Mouse (Mus musculus): ENCODE measurements around the gene Gm19935. TPM values are rescaled to one million over a fixed set of nuclear protein-coding genes. Genes with fewer than 3 reads are reported as not detected.

The Gm19935 gene
- polyA plus RNA-seq, 1 experiment from 2014 or later, result 5.1 TPM

DNA sequence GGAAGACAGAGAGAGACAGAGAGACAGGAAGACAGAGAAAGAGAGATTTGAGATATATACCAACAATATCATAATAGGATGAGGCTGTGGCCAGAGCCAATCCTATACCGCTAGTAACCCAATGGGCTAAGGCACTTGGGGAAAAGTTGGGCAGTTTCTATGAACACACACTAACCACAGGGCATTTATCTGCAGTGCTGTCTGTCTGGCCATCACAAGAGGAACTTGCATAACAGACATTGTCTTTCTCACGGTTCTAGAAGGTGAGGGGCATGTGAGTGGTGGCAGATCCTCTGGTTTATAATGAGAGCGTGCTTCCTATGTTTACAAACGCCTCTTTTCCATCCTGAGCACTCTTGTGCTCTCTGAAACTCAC, 3.1 kb upstream of the Gm19935 start:
- 89% methylated on average over 4 of the region's 4 CpGs for WGBS
- H3K36me3 ChIP-seq (ENCODE audit: control insufficient read depth, insufficient read depth, low read length), result no peaks in the 10 kb centered on the region
- ATAC-seq, result no peak
- no peak overlapping the region for H3K27ac ChIP-seq (ENCODE audit: low read depth, low read length)
- no peak overlapping the region for H3K4me2 ChIP-seq (ENCODE audit: low read length)
- H3K4me1 ChIP-seq (ENCODE audit: control insufficient read depth, insufficient read depth, low read depth, low read length), result peaks cover 2% of the 10 kb centered on the region; the same call in 1 of the 2 replicates
- no peaks in the 10 kb centered on the region for H3K27me3 ChIP-seq (replicated peaks; ENCODE audit: control insufficient read depth, insufficient read depth, low read length)
- no peak overlapping the region for H3K4me3 ChIP-seq (ENCODE audit: low read length)
- no peak overlapping the region for H3K9ac ChIP-seq (ENCODE audit: low read depth, low read length)
- no peaks in the 10 kb centered on the region for H3K9me3 ChIP-seq (ENCODE audit: control insufficient read depth, low read length)

GRCm38 (mm10) chr8:90819561-90820320, 2.5 kb upstream of the Gm19935 start:
- Histone ChIP-seq H3K27ac (ENCODE audit: low read depth, low read length) (no peak overlapping the region), H3K27me3 (replicated peaks; ENCODE audit: control insufficient read depth, insufficient read depth, low read length) (no peaks in the 10 kb centered on the region), H3K4me3 (ENCODE audit: low read length) (no peak overlapping the region), H3K36me3 (ENCODE audit: control insufficient read depth, insufficient read depth, low read length) (no peaks in the 10 kb centered on the region), H3K9me3 (ENCODE audit: control insufficient read depth, low read length) (no peaks in the 10 kb centered on the region), H3K4me2 (ENCODE audit: low read length) (no peak overlapping the region), H3K4me1 (ENCODE audit: control insufficient read depth, insufficient read depth, low read depth, low read length) (peaks cover 2% of the 10 kb centered on the region; the same call in 1 of the 2 replicates), H3K9ac (ENCODE audit: low read depth, low read length) (no peak overlapping the region)
- 83% methylated on average over 9 of the region's 9 CpGs for WGBS
- ATAC-seq, result no peak

- H3K4me3 ChIP-seq (ENCODE audit: low read length), result no peak overlapping the region
- H3K9me3 ChIP-seq (ENCODE audit: control insufficient read depth, low read length), result no peaks in the 10 kb centered on the region
- H3K36me3 ChIP-seq (ENCODE audit: control insufficient read depth, insufficient read depth, low read length), result no peaks in the 10 kb centered on the region
- no peaks in the 10 kb centered on the region for H3K27me3 ChIP-seq (replicated peaks; ENCODE audit: control insufficient read depth, insufficient read depth, low read length)
- no peak for ATAC-seq
- 53% methylated on average over 23 of the region's 23 CpGs for WGBS
- H3K4me1 ChIP-seq (ENCODE audit: control insufficient read depth, insufficient read depth, low read depth, low read length), result peaks cover 2% of the 10 kb centered on the region; the same call in 1 of the 2 replicates
- H3K27ac ChIP-seq (ENCODE audit: low read depth, low read length), result peak overlapping the region; percentile 45; the same call in 1 of the 2 replicates
- H3K9ac ChIP-seq (ENCODE audit: low read depth, low read length), result no peak overlapping the region
- H3K4me2 ChIP-seq (ENCODE audit: low read length), result peak overlapping the region; percentile 11; the same call in 1 of the 2 replicates
Measured at GRCm38 (mm10) chr8:90816061-90816882, 921 bp downstream of the Gm19935 start.

DNA sequence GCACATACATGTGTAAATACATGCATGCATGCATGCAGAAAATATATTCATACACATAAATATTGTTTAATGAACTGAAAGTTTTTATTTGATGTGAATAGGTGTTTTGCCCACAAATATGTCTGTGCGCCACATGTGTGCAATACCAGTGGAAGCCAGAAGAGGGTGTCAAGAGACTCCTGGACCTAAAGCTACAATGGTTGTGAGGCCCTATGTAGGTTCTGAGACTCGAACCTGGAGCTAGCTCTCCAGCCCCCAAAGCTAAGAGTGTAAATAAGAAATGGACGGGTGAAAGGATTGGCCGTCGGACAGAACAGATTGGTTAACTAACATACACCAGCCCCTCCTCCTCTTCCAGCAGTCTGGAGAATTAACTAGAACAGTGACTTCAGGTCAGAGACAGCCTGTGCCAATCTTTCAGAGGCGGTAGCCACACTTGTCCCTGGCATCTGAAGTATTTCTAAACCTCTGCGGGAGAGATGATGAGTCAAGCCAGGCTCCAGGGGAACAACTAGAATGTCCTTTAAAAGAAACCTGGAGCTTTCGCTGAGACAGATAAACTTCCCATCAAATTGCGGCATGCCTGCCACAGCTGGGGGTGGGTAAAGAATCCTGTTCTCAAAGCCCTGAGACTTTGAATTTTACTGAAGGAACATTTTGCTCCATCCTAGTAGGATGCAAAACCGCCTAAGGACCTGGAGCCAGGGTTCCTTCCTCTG, 3.4 kb downstream of the Gm19935 start:
- H3K4me1 ChIP-seq (ENCODE audit: control insufficient read depth, insufficient read depth, low read depth, low read length), result peaks cover 2% of the 10 kb centered on the region; the same call in 1 of the 2 replicates
- ATAC-seq, result no peak
- 87% methylated on average over 10 of the region's 10 CpGs for WGBS
- H3K4me2 ChIP-seq (ENCODE audit: low read length), result no peak overlapping the region
- no peaks in the 10 kb centered on the region for H3K36me3 ChIP-seq (ENCODE audit: control insufficient read depth, insufficient read depth, low read length)
- no peak overlapping the region for H3K4me3 ChIP-seq (ENCODE audit: low read length)
- H3K27ac ChIP-seq (ENCODE audit: low read depth, low read length), result no peak overlapping the region
- no peak overlapping the region for H3K9ac ChIP-seq (ENCODE audit: low read depth, low read length)
- no peaks in the 10 kb centered on the region for H3K9me3 ChIP-seq (ENCODE audit: control insufficient read depth, low read length)
- H3K27me3 ChIP-seq (replicated peaks; ENCODE audit: control insufficient read depth, insufficient read depth, low read length), result no peaks in the 10 kb centered on the region

- WGBS, result 70% methylated on average over 5 of the region's 5 CpGs
- peaks cover 3% of the 10 kb centered on the region for H3K9me3 ChIP-seq (ENCODE audit: control insufficient read depth, low read length)
- no peak for ATAC-seq
- H3K4me1 ChIP-seq (ENCODE audit: control insufficient read depth, insufficient read depth, low read depth, low read length), result no peaks in the 10 kb centered on the region; the same call in 1 of the 2 replicates
- H3K27ac ChIP-seq (ENCODE audit: low read depth, low read length), result no peak overlapping the region
- H3K36me3 ChIP-seq (ENCODE audit: control insufficient read depth, insufficient read depth, low read length), result no peaks in the 10 kb centered on the region
- no peak overlapping the region for H3K9ac ChIP-seq (ENCODE audit: low read depth, low read length)
- H3K4me3 ChIP-seq (ENCODE audit: low read length), result no peak overlapping the region
- no peak overlapping the region for H3K4me2 ChIP-seq (ENCODE audit: low read length)
- H3K27me3 ChIP-seq (replicated peaks; ENCODE audit: control insufficient read depth, insufficient read depth, low read length), result no peaks in the 10 kb centered on the region
Measured at GRCm38 (mm10) chr8:90799473-90799872, 17.7 kb downstream of the Gm19935 start.

- peak overlapping the region; percentile 48 for H3K4me2 ChIP-seq (ENCODE audit: low read length)
- H3K4me1 ChIP-seq (ENCODE audit: control insufficient read depth, insufficient read depth, low read depth, low read length), result peaks cover 3% of the 10 kb centered on the region; the same call in 1 of the 2 replicates
- H3K27me3 ChIP-seq (replicated peaks; ENCODE audit: control insufficient read depth, insufficient read depth, low read length), result no peaks in the 10 kb centered on the region
- H3K36me3 ChIP-seq (ENCODE audit: control insufficient read depth, insufficient read depth, low read length), result no peaks in the 10 kb centered on the region
- WGBS, result 11% methylated on average over 12 of the region's 12 CpGs
- no peak overlapping the region for H3K9ac ChIP-seq (ENCODE audit: low read depth, low read length)
- ATAC-seq, result peak; percentile 65
- no peaks in the 10 kb centered on the region for H3K9me3 ChIP-seq (ENCODE audit: control insufficient read depth, low read length)
- peak overlapping the region; percentile 15; the same call in 1 of the 2 replicates for H3K4me3 ChIP-seq (ENCODE audit: low read length)
- H3K27ac ChIP-seq (ENCODE audit: low read depth, low read length), result no peak overlapping the region
Measured at GRCm38 (mm10) chr8:90794990-90795861, 22.0 kb downstream of the Gm19935 start.

DNA sequence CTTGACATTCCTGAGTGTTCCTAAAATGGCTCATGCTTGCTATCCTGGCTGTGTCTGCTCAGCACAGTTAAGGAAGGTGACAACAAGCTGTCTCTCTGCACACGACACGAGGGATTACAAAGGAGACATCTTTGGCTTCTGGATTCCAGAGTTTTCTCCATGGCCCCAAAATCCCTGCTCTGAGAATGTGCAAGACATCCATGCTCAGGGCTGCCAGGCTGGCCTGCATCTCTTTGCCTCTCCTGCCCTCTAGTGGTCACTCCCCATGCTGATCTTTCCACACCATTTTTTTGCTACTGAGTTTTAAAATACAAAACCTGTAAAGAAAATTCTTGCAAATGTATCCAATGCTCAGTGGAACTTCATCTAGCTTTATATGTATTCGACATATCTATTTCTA, 23.5 kb downstream of the Gm19935 start:
- Histone ChIP-seq H3K9ac (ENCODE audit: low read depth, low read length) (no peak overlapping the region), H3K4me2 (ENCODE audit: low read length) (no peak overlapping the region), H3K9me3 (ENCODE audit: control insufficient read depth, low read length) (no peaks in the 10 kb centered on the region), H3K4me3 (ENCODE audit: low read length) (no peak overlapping the region), H3K27ac (ENCODE audit: low read depth, low read length) (no peak overlapping the region), H3K27me3 (replicated peaks; ENCODE audit: control insufficient read depth, insufficient read depth, low read length) (no peaks in the 10 kb centered on the region), H3K4me1 (ENCODE audit: control insufficient read depth, insufficient read depth, low read depth, low read length) (peaks cover 3% of the 10 kb centered on the region; the same call in 1 of the 2 replicates), H3K36me3 (ENCODE audit: control insufficient read depth, insufficient read depth, low read length) (no peaks in the 10 kb centered on the region)
- 4% methylated on average over 3 of the region's 3 CpGs for WGBS
- 0 out of 2 replicates have a peak, but pooled peaks have one; percentile 63 for ATAC-seq

DNA sequence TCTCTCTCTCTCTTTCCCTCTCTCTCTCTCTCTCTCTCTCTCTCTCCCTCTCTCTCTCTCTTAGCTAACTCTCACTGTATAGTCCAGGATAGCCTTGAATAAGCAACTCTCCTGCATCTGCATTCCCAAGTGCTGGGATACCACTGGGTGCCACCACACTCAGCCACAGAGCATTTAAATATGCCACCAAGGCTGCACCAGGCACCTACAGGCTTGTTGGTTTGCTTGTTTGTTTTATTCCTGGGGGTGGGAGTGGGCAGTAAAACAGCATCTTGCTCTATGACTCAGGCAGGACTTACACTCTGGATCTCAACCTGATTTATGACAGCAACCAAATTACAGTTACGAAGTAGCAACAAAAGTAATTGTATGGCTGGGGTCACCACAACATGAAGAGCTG, 25.6 kb downstream of the Gm19935 start:
- Histone ChIP-seq H3K27ac (ENCODE audit: low read depth, low read length) (no peak overlapping the region), H3K9ac (ENCODE audit: low read depth, low read length) (no peak overlapping the region), H3K4me2 (ENCODE audit: low read length) (no peak overlapping the region), H3K9me3 (ENCODE audit: control insufficient read depth, low read length) (no peaks in the 10 kb centered on the region), H3K4me1 (ENCODE audit: control insufficient read depth, insufficient read depth, low read depth, low read length) (peaks cover 3% of the 10 kb centered on the region; the same call in 1 of the 2 replicates), H3K27me3 (replicated peaks; ENCODE audit: control insufficient read depth, insufficient read depth, low read length) (no peaks in the 10 kb centered on the region), H3K36me3 (ENCODE audit: control insufficient read depth, insufficient read depth, low read length) (no peaks in the 10 kb centered on the region), H3K4me3 (ENCODE audit: low read length) (no peak overlapping the region)
- no peak for ATAC-seq
- 96% methylated on average over 1 of the region's 1 CpGs for whole genome bisulfite sequencing

All from hindbrain, embryonic 16.5 days (tissue).